Mouse (Mus musculus): ENCODE data around the gene 2310057J18Rik. TPM values are rescaled to one million over a fixed set of nuclear protein-coding genes. Genes with fewer than 3 reads are reported as not detected.
A peak's percentile ranks its signal among the peaks of the same experiment; 100 is the strongest.
"Not testable (repeated sequence)": the region's sequence is repeated elsewhere in the genome, so short reads cannot be mapped to it uniquely, and the experiment has no call there.

Gene 2310057J18Rik
- polyA plus RNA-seq (2012; rRNA removed) = 4.3 TPM in 1 of 2 replicates, not detected in the other

- Histone ChIP-seq H3K27me3 (ENCODE audit: control insufficient read depth, insufficient read depth, low read length) (no peaks in the 10 kb centered on the region), H3K4me3 (ENCODE audit: low read depth, low read length) (no peak within 1 kb of the TSS), H3K27ac (ENCODE audit: insufficient read depth, low read depth, low read length) (no peak within 1 kb of the TSS), H3K36me3 (ENCODE audit: control insufficient read depth, insufficient read depth, low read length) (no peaks in the 10 kb centered on the region), H3K4me1 (ENCODE audit: control insufficient read depth, insufficient read depth, insufficient read length, low read length) (no peaks in the 10 kb centered on the region)
- TF ChIP-seq POLR2A (IDR thresholded peaks at IDR 0.05; ENCODE audit: low read depth, low read length) = no peak
- TF ChIP-seq CTCF (IDR thresholded peaks at IDR 0.05; ENCODE audit: extremely low read depth, insufficient read length, insufficient replicate concordance, low read depth, low read length) = no peak
- WGBS = 61% methylated on average over 3 of the region's 3 CpGs
Observed at GRCm38 (mm10) chr10:28986203-28986602, at the start of gene 2310057J18Rik. Gene 2310057J18Rik, minus strand, starts transcription at chr10:28986303.

- 93% methylated on average over 10 of the region's 20 CpGs for WGBS
- H3K4me1 ChIP-seq (ENCODE audit: control insufficient read depth, insufficient read depth, insufficient read length, low read length); H3K27ac ChIP-seq (ENCODE audit: insufficient read depth, low read depth, low read length); H3K27me3 ChIP-seq (ENCODE audit: control insufficient read depth, insufficient read depth, low read length); H3K4me3 ChIP-seq (ENCODE audit: low read depth, low read length); H3K36me3 ChIP-seq (ENCODE audit: control insufficient read depth, insufficient read depth, low read length): not testable (repeated sequence)
Observed at GRCm38 (mm10) chr10:29029960-29030359, 43.9 kb upstream of the 2310057J18Rik start.

- no peaks in the 10 kb centered on the region for H3K27me3 ChIP-seq (ENCODE audit: control insufficient read depth, insufficient read depth, low read length)
- WGBS = 79% methylated on average over 7 of the region's 7 CpGs
- H3K36me3 ChIP-seq (ENCODE audit: control insufficient read depth, insufficient read depth, low read length) = no peaks in the 10 kb centered on the region
- H3K4me3 ChIP-seq (ENCODE audit: low read depth, low read length) = no peak overlapping the region
- H3K4me1 ChIP-seq (ENCODE audit: control insufficient read depth, insufficient read depth, insufficient read length, low read length) = no peaks in the 10 kb centered on the region
- TF ChIP-seq CTCF (IDR thresholded peaks at IDR 0.05; ENCODE audit: extremely low read depth, insufficient read length, insufficient replicate concordance, low read depth, low read length) (no peak), POLR2A (IDR thresholded peaks at IDR 0.05; ENCODE audit: low read depth, low read length) (no peak)
- H3K27ac ChIP-seq (ENCODE audit: insufficient read depth, low read depth, low read length) = no peak overlapping the region
Observed at GRCm38 (mm10) chr10:29019496-29020270, 33.6 kb upstream of the 2310057J18Rik start.

GRCm38 (mm10) chr10:28997776-28998175 is 11.7 kb upstream of the 2310057J18Rik start:
- TF ChIP-seq POLR2A (IDR thresholded peaks at IDR 0.05; ENCODE audit: low read depth, low read length) (no peak), CTCF (IDR thresholded peaks at IDR 0.05; ENCODE audit: extremely low read depth, insufficient read length, insufficient replicate concordance, low read depth, low read length) (no peak)
- Histone ChIP-seq H3K27ac (ENCODE audit: insufficient read depth, low read depth, low read length) (no peak overlapping the region), H3K4me3 (ENCODE audit: low read depth, low read length) (no peak overlapping the region)

DNA sequence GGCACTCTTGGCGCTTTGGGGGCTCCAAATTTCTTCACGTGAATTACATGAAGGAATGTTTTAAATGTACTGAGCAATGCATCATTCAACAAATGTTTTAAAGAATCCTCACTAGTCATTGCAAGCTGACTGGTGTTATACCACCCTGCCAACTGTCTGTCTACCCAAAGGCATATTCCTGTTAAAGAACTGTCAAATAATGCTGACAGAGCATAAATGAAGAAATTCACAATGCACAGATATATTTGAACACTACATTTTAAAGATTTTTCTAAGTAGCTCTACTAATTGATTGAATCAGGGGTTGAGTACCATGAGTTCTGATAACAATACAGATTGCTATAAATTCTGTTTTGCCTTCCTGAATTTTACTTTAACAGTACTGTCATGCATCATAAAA is 2.9 kb upstream of the 2310057J18Rik start:
- Histone ChIP-seq H3K36me3 (ENCODE audit: control insufficient read depth, insufficient read depth, low read length) (no peaks in the 10 kb centered on the region), H3K4me3 (ENCODE audit: low read depth, low read length) (no peak overlapping the region), H3K27me3 (ENCODE audit: control insufficient read depth, insufficient read depth, low read length) (no peaks in the 10 kb centered on the region), H3K27ac (ENCODE audit: insufficient read depth, low read depth, low read length) (no peak overlapping the region), H3K4me1 (ENCODE audit: control insufficient read depth, insufficient read depth, insufficient read length, low read length) (no peaks in the 10 kb centered on the region)
- TF ChIP-seq POLR2A (IDR thresholded peaks at IDR 0.05; ENCODE audit: low read depth, low read length) (no peak), CTCF (IDR thresholded peaks at IDR 0.05; ENCODE audit: extremely low read depth, insufficient read length, insufficient replicate concordance, low read depth, low read length) (no peak)
- 76% methylated on average over 2 of the region's 2 CpGs for WGBS

More at GRCm38 (mm10) chr10:28997776-28998175, 11.7 kb upstream of the 2310057J18Rik start:
- Histone ChIP-seq H3K36me3 (ENCODE audit: control insufficient read depth, insufficient read depth, low read length) (no peaks in the 10 kb centered on the region), H3K4me1 (ENCODE audit: control insufficient read depth, insufficient read depth, insufficient read length, low read length) (no peaks in the 10 kb centered on the region), H3K27me3 (ENCODE audit: control insufficient read depth, insufficient read depth, low read length) (no peaks in the 10 kb centered on the region)

DNA sequence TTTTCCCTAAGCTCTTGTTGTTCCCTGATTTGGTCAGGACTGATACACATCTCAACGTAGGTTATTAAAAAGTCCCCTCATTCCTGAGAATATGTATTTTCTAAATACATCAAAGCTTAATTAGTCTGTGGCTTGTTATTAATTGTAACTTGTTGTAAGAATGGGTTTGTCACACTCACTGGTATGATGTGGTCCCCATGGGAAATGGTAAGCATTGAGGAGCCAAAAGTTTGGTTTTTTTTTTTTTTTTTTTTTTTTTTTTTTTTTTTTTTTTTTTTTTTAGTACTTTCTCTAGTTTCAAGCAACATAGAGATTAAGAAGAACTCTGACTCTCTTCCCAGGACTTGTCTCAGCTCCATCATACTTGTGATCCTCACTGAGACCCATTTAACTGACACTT is 17.9 kb downstream of the 2310057J18Rik start:
- TF ChIP-seq CTCF (IDR thresholded peaks at IDR 0.05; ENCODE audit: extremely low read depth, insufficient read length, insufficient replicate concordance, low read depth, low read length) (no peak), POLR2A (IDR thresholded peaks at IDR 0.05; ENCODE audit: low read depth, low read length) (no peak)
- Histone ChIP-seq H3K36me3 (ENCODE audit: control insufficient read depth, insufficient read depth, low read length) (no peaks in the 10 kb centered on the region), H3K4me3 (ENCODE audit: low read depth, low read length) (no peak overlapping the region), H3K4me1 (ENCODE audit: control insufficient read depth, insufficient read depth, insufficient read length, low read length) (no peaks in the 10 kb centered on the region), H3K27me3 (ENCODE audit: control insufficient read depth, insufficient read depth, low read length) (no peaks in the 10 kb centered on the region), H3K27ac (ENCODE audit: insufficient read depth, low read depth, low read length) (no peak overlapping the region)
- WGBS = 78% methylated on average over 1 of the region's 1 CpGs

DNA sequence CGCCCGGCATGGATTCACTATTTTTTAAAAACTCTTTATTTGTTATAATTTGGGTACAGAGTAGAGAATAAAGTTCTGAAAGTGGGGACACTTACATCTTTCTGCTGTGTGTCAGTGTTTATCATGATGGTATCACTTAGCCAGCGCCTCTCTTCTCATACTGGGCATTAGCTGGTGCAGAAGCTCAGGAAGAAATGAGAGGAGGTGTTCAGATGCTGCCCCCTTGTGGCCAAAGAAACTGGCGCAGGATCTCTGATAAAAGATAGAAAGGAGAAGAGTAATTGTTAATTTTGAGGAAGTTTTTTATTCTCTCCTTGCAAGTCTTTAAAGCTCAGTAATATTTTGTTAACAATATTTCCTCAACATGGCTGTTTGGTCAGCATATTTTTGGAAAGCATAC is 31.0 kb downstream of the 2310057J18Rik start:
- H3K27ac ChIP-seq (ENCODE audit: insufficient read depth, low read depth, low read length) = no peak overlapping the region
- H3K27me3 ChIP-seq (ENCODE audit: control insufficient read depth, insufficient read depth, low read length) = no peaks in the 10 kb centered on the region
- 44% methylated on average over 4 of the region's 4 CpGs for WGBS
- no peak overlapping the region for H3K4me3 ChIP-seq (ENCODE audit: low read depth, low read length)
- TF ChIP-seq POLR2A (IDR thresholded peaks at IDR 0.05; ENCODE audit: low read depth, low read length) = no peak
- peak; percentile 43; the same call in 1 of the 2 replicates for TF ChIP-seq CTCF (IDR thresholded peaks at IDR 0.05; ENCODE audit: extremely low read depth, insufficient read length, insufficient replicate concordance, low read depth, low read length)
- no peaks in the 10 kb centered on the region for H3K4me1 ChIP-seq (ENCODE audit: control insufficient read depth, insufficient read depth, insufficient read length, low read length)
- H3K36me3 ChIP-seq (ENCODE audit: control insufficient read depth, insufficient read depth, low read length) = no peaks in the 10 kb centered on the region

Data from small intestine, adult 2 months (tissue).